Mouse (Mus musculus) CH12.LX (cell line): ENCODE measurements around the gene Fbxw26. TPM values are rescaled to one million over a fixed set of nuclear protein-coding genes. Genes with fewer than 3 reads are reported as not detected.
A peak's percentile ranks its signal among the peaks of the same experiment; 100 is the strongest.

Experiments
- DNase-seq: peaks from one replicate; pipeline ENCODE4 v3.0.0-alpha.2; 2013; ENCODE audit errors: extremely low read depth
- H3K27ac ChIP-seq: 2 replicates; pipeline ENCODE4 v1.5.1; 2012; ENCODE audit warnings: low read depth, mild to moderate bottlenecking, control low read depth, moderate library complexity; ENCODE audit not compliant: insufficient read depth
- H3K27me3 ChIP-seq: replicated peaks from 2 replicates; pipeline ENCODE3; 2012; ENCODE audit warnings: inconsistent platforms
- H3K36me3 ChIP-seq, 2 experiments: replicated peaks in 1 of 2; 2 replicates each; pipeline versions ENCODE3 to v1.6.1; 2012; ENCODE audit warnings: inconsistent platforms in 1 of 2, low read length in 1 of 2, mild to moderate bottlenecking in 1 of 2, mixed read lengths in 1 of 2, moderate library complexity in 1 of 2; ENCODE audit not compliant: control insufficient read depth in 1 of 2, insufficient read depth in 1 of 2
- H3K4me1 ChIP-seq, 2 experiments: 2 replicates each; pipeline ENCODE4 v1.6.1; 2012; ENCODE audit warnings: inconsistent platforms in 1 of 2, moderate library complexity in 1 of 2; ENCODE audit not compliant: insufficient read depth in 2 of 2, control insufficient read depth in 1 of 2
- H3K4me2 ChIP-seq: 2 replicates; pipeline ENCODE4 v1.6.1; 2012; ENCODE audit warnings: low read depth, mild to moderate bottlenecking, control low read depth; ENCODE audit not compliant: poor library complexity, insufficient read depth, severe bottlenecking
- H3K4me3 ChIP-seq, 3 experiments: fragments of 150-350 bp in 1 of 3; sonication (generic) in 1 of 3; replicated peaks in 1 of 3; 2 replicates each; pipeline versions ENCODE3 to v1.5.1; 2011 to 2012; ENCODE audit warnings: low read depth in 2 of 3, low read length in 2 of 3, mild to moderate bottlenecking in 2 of 3, moderate library complexity in 2 of 3, control low read depth in 1 of 3, improper control_type of control experiment in 1 of 3, inconsistent platforms in 1 of 3, mixed read lengths in 1 of 3; ENCODE audit not compliant: poor library complexity in 1 of 3
- H3K79me2 ChIP-seq: replicated peaks from 2 replicates; pipeline ENCODE4 v1.6.1; 2012; ENCODE audit warnings: mild to moderate bottlenecking, moderate library complexity; ENCODE audit not compliant: control insufficient read depth, poor library complexity, insufficient read depth, severe bottlenecking; ENCODE audit errors: extremely low read depth
- H3K9ac ChIP-seq: 2 replicates; pipeline ENCODE4 v1.6.1; 2012; ENCODE audit warnings: low read depth, mild to moderate bottlenecking, control low read depth, moderate library complexity; ENCODE audit not compliant: insufficient read depth
- H3K9me3 ChIP-seq: replicated peaks from 2 replicates; pipeline ENCODE3; 2012; ENCODE audit warnings: low read length, inconsistent platforms, mixed read lengths
- BHLHE40 ChIP-seq: IDR thresholded peaks from 2 replicates; pipeline ENCODE4 v1.6.1; 2011; ENCODE audit warnings: mild to moderate bottlenecking, low read depth, low read length, improper control_type of control experiment
- CTCF ChIP-seq, 2 experiments: IDR thresholded peaks in 1 of 2; conservative IDR thresholded peaks in 1 of 2; 2 replicates each; pipeline ENCODE4 v1.5.1; 2011 to 2012; ENCODE audit warnings: low read depth in 2 of 2, low read length in 2 of 2, improper control_type of control experiment in 1 of 2, inconsistent platforms in 1 of 2, mild to moderate bottlenecking in 1 of 2, moderate library complexity in 1 of 2
- E2F4 ChIP-seq: IDR thresholded peaks from 2 replicates; pipeline ENCODE4 v1.6.1; 2011; ENCODE audit warnings: low read depth, low read length, improper control_type of control experiment; ENCODE audit not compliant: insufficient replicate concordance
- GABPA ChIP-seq: IDR thresholded peaks from 2 replicates; pipeline ENCODE4 v1.6.1; 2012; ENCODE audit warnings: low read depth, low read length, improper control_type of control experiment, inconsistent platforms; ENCODE audit not compliant: insufficient replicate concordance
- MAX ChIP-seq: IDR thresholded peaks from 2 replicates; pipeline ENCODE4 v1.6.1; 2011; ENCODE audit warnings: low read length, improper control_type of control experiment
- MYC ChIP-seq: IDR thresholded peaks from 2 replicates; pipeline ENCODE4 v1.6.1; 2011; ENCODE audit warnings: low read depth, mild to moderate bottlenecking, improper control_type of control experiment, low read length
- PAX5 ChIP-seq: IDR thresholded peaks from 2 replicates; pipeline ENCODE4 v1.6.1; 2012; ENCODE audit warnings: low read length, inconsistent platforms, mixed read lengths
- RAD21 ChIP-seq: IDR thresholded peaks from 2 replicates; pipeline ENCODE4 v1.6.1; 2011; ENCODE audit warnings: low read depth, mild to moderate bottlenecking, low read length, improper control_type of control experiment, moderate library complexity
- SMC3 ChIP-seq: IDR thresholded peaks from 2 replicates; pipeline ENCODE4 v1.6.1; 2011; ENCODE audit warnings: low read depth, low read length, improper control_type of control experiment
- USF1 ChIP-seq: IDR thresholded peaks from 2 replicates; pipeline ENCODE4 v1.6.1; 2014; ENCODE audit warnings: low read depth, mild to moderate bottlenecking, inconsistent platforms, low read length, improper control_type of control experiment
- ZC3H11A ChIP-seq: IDR thresholded peaks from 2 replicates; pipeline ENCODE4 v1.6.1; 2012; ENCODE audit warnings: low read depth, mild to moderate bottlenecking, inconsistent platforms, low read length, improper control_type of control experiment
- dilution Hi-C: fragments of 300-500 bp; cut with MboI; formaldehyde crosslinking; loops from 2 replicates; pipeline ENCODE4 v1.14.3; 2020; ENCODE audit warnings: low sequenced_read_pairs; ENCODE audit not compliant: extremely low pct_unique_long_range_greater_than_20kb, extremely low pct_ligation_motif_present
- in situ Hi-C: fragments of 300-500 bp; cut with MboI; formaldehyde crosslinking; loops from 3 replicates; pipeline ENCODE4 v1.14.3; 2019; ENCODE audit warnings: low sequenced_read_pairs, low pct_ligation_motif_present, low pct_unique_long_range_greater_than_20kb, mixed read lengths
- polyA plus RNA-seq: library from polyadenylated mRNA; unstranded; fragments of >175 nt; gene quantifications from 2 replicates; pipeline ENCODE4 v1.2.1, GENCODE M21; 2012; ENCODE audit warnings: low read depth; ENCODE audit not compliant: insufficient read length
- total RNA-seq, 2 experiments: library from RNA; depleted of rRNA; stranded (reverse); fragments of 300-350 nt in 1 of 2; fragments of >200 nt in 1 of 2; gene quantifications; 2 replicates each; pipeline ENCODE4 v1.2.3; 2012 to 2014

The Fbxw26 gene
- total and polyA plus RNA-seq, 3 experiments = not detected

GRCm38 (mm10) chr9:109685299-109685698 is 60.6 kb downstream of the Fbxw26 start:
- Histone ChIP-seq H3K79me2 (no peaks in the 10 kb centered on the region), H3K4me3 (no peak overlapping the region), H3K9ac (no peak overlapping the region), H3K4me1 (no peaks in the 10 kb centered on the region), H3K27me3 (peaks cover 8% of the 10 kb centered on the region), H3K9me3 (no peaks in the 10 kb centered on the region), H3K4me2 (no peak overlapping the region), H3K36me3 (no peaks in the 10 kb centered on the region), H3K27ac (no peak overlapping the region)
- in situ Hi-C loops = loop anchor here (25.0 kb wide), 1 partner anchor 177 kb away; no protein-coding TSS in a partner anchor
- DNase-seq = peak; percentile 29
- dilution Hi-C loops = no loop called here
- TF ChIP-seq MAX = 0 out of 2 replicates have a peak, but pooled peaks have one; percentile 31
- no peak for TF ChIP-seq PAX5
- TF ChIP-seq RAD21 = peak; percentile 56
- TF ChIP-seq GABPA = no peak
- no peak for TF ChIP-seq USF1
- TF ChIP-seq BHLHE40 = no peak
- TF ChIP-seq SMC3 = peak; percentile 69
- TF ChIP-seq CTCF (conservative IDR thresholded peaks at IDR 0.05 in 1 of 2, IDR thresholded peaks at IDR 0.05 in 1 of 2; ENCODE audit: low read depth in 2 of 2, low read length in 2 of 2) = peak; percentile 73 to 81
- no peak for TF ChIP-seq E2F4
- TF ChIP-seq MYC = peak; percentile 60; the same call in 1 of the 2 replicates
- TF ChIP-seq ZC3H11A = no peak; the same call in 1 of the 2 replicates

Other genes starting within 250 kb of the Fbxw26 start
- gene Fbxw15, start 177.8 kb downstream of the Fbxw26 start, total RNA-seq (2012; rRNA removed) = not detected in 2 replicates
- not detected in 2 replicates for gene Fbxw15, start 177.8 kb downstream of the Fbxw26 start, total RNA-seq (2014; rRNA removed)
- gene Fbxw15, start 177.8 kb downstream of the Fbxw26 start, polyA plus RNA-seq = not detected in 2 replicates
- not detected in 2 replicates for gene Fbxw24, start 120.0 kb downstream of the Fbxw26 start, total RNA-seq (2012; rRNA removed)
- not detected in 2 replicates for gene Fbxw24, start 120.0 kb downstream of the Fbxw26 start, total RNA-seq (2014; rRNA removed)
- not detected in 2 replicates for gene Fbxw24, start 120.0 kb downstream of the Fbxw26 start, polyA plus RNA-seq
- gene Fbxw25, start 81.4 kb downstream of the Fbxw26 start, total RNA-seq (2012; rRNA removed) = not detected in 2 replicates
- not detected in 2 replicates for gene Fbxw25, start 81.4 kb downstream of the Fbxw26 start, total RNA-seq (2014; rRNA removed)
- gene Fbxw25, start 81.4 kb downstream of the Fbxw26 start, polyA plus RNA-seq = not detected in 2 replicates
- not detected in 2 replicates for gene Fbxw18, start 43.4 kb downstream of the Fbxw26 start, total RNA-seq (2012; rRNA removed)
- not detected in 2 replicates for gene Fbxw18, start 43.4 kb downstream of the Fbxw26 start, total RNA-seq (2014; rRNA removed)
- gene Fbxw18, start 43.4 kb downstream of the Fbxw26 start, polyA plus RNA-seq = not detected in 2 replicates
- gene Fbxw27, start 44.6 kb upstream of the Fbxw26 start, total RNA-seq (2012; rRNA removed) = not detected in 2 replicates
- not detected in 2 replicates for gene Fbxw27, start 44.6 kb upstream of the Fbxw26 start, total RNA-seq (2014; rRNA removed)
- not detected in 2 replicates for gene Fbxw27, start 44.6 kb upstream of the Fbxw26 start, polyA plus RNA-seq
- not detected in 2 replicates for gene Spink8, start 66.2 kb upstream of the Fbxw26 start, total RNA-seq (2012; rRNA removed)
- gene Spink8, start 66.2 kb upstream of the Fbxw26 start, total RNA-seq (2014; rRNA removed) = not detected in 2 replicates
- gene Spink8, start 66.2 kb upstream of the Fbxw26 start, polyA plus RNA-seq = not detected in 2 replicates
- 73.1 and 94.1 TPM in 2 replicates for gene Nme6, start 86.7 kb upstream of the Fbxw26 start, total RNA-seq (2012; rRNA removed)
- gene Nme6, start 86.7 kb upstream of the Fbxw26 start, total RNA-seq (2014; rRNA removed) = 98.9 and 110 TPM in 2 replicates
- 65.0 and 76.2 TPM in 2 replicates for gene Nme6, start 86.7 kb upstream of the Fbxw26 start, polyA plus RNA-seq
- gene Camp, start 103.5 kb upstream of the Fbxw26 start, total RNA-seq (2012; rRNA removed) = not detected in 2 replicates
- gene Camp, start 103.5 kb upstream of the Fbxw26 start, total RNA-seq (2014; rRNA removed) = not detected in 2 replicates
- not detected in 2 replicates for gene Camp, start 103.5 kb upstream of the Fbxw26 start, polyA plus RNA-seq
- gene Cdc25a, start 129.5 kb upstream of the Fbxw26 start, total RNA-seq (2012; rRNA removed) = 32.4 and 54.6 TPM in 2 replicates
- 32.2 and 32.6 TPM in 2 replicates for gene Cdc25a, start 129.5 kb upstream of the Fbxw26 start, total RNA-seq (2014; rRNA removed)
- 74.9 TPM in 2 replicates for gene Cdc25a, start 129.5 kb upstream of the Fbxw26 start, polyA plus RNA-seq
- gene Map4, start 185.4 kb upstream of the Fbxw26 start, total RNA-seq (2012; rRNA removed) = 23.1 and 28.9 TPM in 2 replicates
- gene Map4, start 185.4 kb upstream of the Fbxw26 start, total RNA-seq (2014; rRNA removed) = 13.8 and 14.4 TPM in 2 replicates
- 40.6 and 45.8 TPM in 2 replicates for gene Map4, start 185.4 kb upstream of the Fbxw26 start, polyA plus RNA-seq